Mouse (Mus musculus) stomach, postnatal 0 days (tissue): ENCODE results near the gene Nt5dc2.
A peak's percentile ranks its signal among the peaks of the same experiment; 100 is the strongest.

Experiments used
- CTCF ChIP-seq: IDR thresholded peaks from 2 replicates; pipeline ENCODE4 v1.5.1; 2016; ENCODE audit warnings: antibody characterized with exemption, low read depth, mild to moderate bottlenecking, moderate library complexity
- EP300 ChIP-seq: optimal IDR thresholded peaks from 2 replicates; pipeline ENCODE3; 2016; ENCODE audit warnings: antibody characterized with exemption

DNA sequence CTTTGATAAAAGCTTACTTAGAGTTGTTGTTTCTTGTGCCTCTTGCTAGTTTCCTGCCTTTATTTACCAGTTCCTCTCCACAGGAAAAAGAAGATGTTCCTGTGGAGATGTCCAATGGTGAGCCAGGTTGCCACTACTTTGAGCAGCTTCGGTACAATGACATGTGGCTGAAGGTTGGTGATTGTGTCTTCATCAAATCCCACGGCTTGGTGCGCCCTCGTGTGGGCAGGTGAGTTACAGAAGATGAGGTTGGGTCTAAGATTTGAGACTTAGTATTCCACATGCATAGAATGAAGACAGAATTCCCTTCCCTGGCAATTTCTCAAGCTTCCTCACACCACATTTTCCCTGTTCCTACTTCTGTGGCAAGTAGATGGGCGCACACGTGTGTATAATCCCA is 43.4 kb upstream of the Nt5dc2 start:
- TF ChIP-seq CTCF (peak; percentile 47), EP300 (no peak)
